Mouse (Mus musculus): ENCODE data around the gene Ppp4r1.

The Ppp4r1 gene

GRCm38 (mm10) chr17:65782551-65783141 lies at the start of gene Ppp4r1:
Ppp4r1 (plus strand) TSS chr17:65782573.
- in situ Hi-C loops (cut with MboI, MseI): no loop called here

DNA sequence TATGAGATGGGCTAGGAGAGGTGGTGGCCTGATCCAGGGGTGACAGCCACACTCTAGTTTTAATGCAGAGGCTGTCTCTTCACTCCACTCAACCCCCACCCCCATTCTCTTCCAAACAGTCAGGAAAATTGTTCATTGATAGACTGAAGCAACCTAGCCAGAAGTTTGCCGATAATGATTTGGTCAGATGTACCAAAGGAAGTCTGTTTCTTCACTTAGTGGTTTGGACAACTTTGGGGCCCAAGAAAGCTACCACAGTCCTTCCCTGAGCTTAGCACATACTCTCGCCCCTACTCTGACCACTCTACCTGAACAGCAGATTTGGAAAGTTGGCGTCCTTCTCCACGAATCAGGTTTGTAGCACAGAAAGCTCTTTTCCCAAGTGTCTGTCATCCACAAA lies 49.7 kb upstream of the Ppp4r1 start:
- in situ Hi-C loops (cut with MboI, MseI): no loop called here

- in situ Hi-C loops (cut with MboI, MseI): no loop called here
These were observed 47.3 kb upstream of the Ppp4r1 start for GRCm38 (mm10) chr17:65735088-65735487.

DNA sequence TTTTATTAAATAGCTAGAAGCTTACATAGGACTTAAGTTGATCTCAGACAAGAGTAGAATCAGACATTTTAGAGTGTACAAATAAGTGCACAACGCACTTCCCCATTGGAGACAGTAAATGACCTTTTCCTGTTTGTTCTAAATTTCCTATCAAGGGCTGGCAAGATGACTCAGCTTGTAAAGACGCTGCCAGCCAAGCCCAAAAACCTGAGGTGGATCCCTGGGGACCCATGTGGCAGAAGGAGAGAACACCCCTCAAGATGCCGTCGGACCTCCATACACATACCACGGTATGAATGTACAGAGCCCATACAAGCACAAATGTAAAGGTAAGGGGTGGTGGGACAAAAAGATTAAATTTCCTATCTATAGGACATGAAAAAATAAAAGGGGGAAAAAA lies 45.2 kb upstream of the Ppp4r1 start:
- in situ Hi-C loops (cut with MboI, MseI): no loop called here

DNA sequence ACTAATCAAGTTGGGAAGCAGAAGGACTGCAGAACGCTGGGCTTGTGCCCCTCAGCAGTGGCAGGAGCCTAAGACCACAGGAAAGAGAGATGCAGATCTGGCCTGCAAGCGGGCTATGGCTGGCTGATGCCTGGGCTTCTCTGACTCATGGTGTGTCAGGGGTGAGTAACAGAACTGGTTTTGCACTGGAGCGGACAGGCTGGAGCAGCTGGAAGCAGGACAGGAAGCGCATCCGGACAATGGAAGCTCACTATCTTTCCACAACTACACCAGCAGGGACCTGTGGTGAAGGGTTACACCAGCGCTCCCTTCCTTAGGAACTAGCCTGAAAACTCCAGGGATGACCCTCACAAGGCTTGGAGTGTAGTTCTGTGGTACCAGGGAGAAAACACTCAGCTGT lies 44.8 kb upstream of the Ppp4r1 start:
- in situ Hi-C loops (cut with MboI, MseI): no loop called here

- in situ Hi-C loops (cut with MboI, MseI): no loop called here
These were observed 42.3 kb upstream of the Ppp4r1 start for GRCm38 (mm10) chr17:65739874-65740725.

- in situ Hi-C loops (cut with MboI, MseI): no loop called here
These were observed 40.8 kb upstream of the Ppp4r1 start for GRCm38 (mm10) chr17:65741565-65741964.

DNA sequence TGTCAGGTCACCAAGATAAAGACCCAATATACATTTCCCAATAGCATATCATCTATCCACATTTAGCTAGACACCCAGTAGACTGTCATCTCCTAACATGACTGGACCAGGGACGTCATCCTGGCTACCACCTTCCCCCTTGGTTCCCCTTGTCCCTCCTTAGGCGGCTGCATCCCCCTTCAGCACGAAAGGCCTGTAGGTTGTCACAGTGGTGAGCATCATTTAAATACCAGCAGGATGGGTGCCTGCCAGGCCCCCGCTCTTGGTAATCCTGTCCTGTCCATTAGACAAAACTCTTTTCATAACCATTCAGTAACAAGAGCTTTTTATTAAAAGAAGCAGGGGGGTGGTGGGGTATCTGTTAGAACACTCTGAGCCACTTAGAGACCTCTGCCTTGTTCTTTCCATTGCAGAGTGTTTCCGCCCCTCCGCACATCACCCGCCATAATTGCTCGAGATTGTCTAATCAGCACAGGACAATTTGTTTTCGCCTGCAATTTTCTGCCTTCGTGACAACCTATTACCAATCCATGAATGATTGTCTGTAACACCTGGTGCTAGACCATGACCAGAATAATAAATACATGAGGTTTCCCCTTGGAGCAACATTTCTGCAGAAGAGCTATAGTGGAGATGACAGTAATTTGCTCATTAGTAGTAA lies 40.0 kb upstream of the Ppp4r1 start:
- in situ Hi-C loops (cut with MboI, MseI): no loop called here

GRCm38 (mm10) chr17:65742969-65743368 lies 39.4 kb upstream of the Ppp4r1 start:
- in situ Hi-C loops (cut with MboI, MseI): no loop called here

- in situ Hi-C loops (cut with MboI, MseI): no loop called here
These were observed 38.6 kb upstream of the Ppp4r1 start for GRCm38 (mm10) chr17:65743664-65744330.

DNA sequence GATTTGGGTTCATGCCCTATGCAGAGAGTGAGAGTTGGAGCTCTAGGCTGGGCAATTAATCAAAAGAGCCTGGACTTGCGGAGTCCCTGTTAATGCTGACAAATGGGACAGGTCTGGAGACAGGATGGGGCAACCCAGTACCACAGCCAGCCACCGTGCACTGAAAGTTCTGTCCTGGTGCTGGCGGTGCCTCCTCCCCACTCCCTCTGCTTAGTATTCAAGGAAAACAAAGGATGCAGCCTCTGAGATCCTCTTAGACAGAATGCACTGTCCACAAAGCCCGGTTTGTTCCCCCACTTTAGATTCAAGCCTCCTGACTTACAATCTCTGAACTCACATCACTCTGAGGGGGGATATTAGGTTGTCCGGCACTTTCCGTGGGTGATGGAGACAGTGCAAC lies 36.1 kb upstream of the Ppp4r1 start:
- in situ Hi-C loops (cut with MboI, MseI): no loop called here

DNA sequence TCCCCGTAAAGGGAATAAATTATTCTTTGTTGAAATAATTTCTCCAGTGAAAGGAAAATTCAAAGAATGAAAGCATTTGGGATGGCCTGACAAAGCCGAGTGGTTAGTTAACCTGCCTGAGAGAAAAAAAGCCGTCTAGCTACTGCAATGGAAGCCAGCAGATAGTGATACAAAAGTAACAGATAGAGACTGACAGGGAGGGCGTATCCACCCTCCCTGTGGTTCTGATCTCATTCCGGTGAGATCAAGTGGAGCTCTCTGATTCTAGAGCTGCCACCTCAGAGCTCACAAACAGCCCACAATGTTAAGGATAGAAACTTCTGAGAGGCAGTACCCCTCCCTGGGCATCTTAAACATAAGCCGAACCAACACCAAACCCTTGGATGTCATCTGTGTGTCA lies 33.4 kb upstream of the Ppp4r1 start:
- in situ Hi-C loops (cut with MboI, MseI): no loop called here

GRCm38 (mm10) chr17:65749803-65750202 lies 32.6 kb upstream of the Ppp4r1 start:
- in situ Hi-C loops (cut with MboI, MseI): no loop called here

DNA sequence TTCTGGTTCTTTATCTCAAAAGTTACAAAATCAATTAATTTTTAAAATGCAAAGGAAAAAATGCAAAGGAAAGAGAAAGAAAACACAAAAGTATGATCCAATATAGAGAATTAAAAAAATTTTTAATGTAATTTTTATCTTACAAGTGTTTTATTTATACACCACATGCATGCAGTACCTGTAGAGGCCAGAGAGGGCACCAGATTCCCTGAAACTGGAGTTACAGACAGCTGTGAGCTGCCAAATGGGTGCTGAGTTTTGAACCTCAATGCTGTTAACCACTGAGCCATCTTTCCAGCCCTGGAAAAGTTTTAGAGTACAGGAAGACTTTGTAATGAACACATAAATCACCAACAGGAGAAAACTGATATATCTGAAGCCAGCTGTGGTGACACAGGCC lies 32.1 kb upstream of the Ppp4r1 start:
- in situ Hi-C loops (cut with MboI, MseI): no loop called here

DNA sequence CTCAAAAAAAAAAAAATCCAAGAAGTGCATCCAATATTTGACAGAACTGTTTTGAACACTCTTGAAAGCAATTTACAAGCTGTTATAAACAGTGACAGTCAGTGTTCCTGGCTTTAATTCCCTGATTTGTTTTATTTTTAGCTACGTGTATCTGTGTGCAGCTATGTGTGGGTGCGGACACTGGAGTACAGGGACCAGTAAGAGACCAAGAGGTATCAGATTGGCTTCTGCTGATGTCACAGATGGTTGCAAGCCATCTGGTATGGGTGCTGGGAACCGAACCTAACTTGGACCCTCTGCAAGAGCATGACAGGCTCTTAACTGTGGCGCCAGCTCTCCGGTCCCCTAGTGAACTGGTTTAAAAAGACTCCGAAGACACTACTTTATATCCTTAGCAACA lies 29.2 kb upstream of the Ppp4r1 start:
- in situ Hi-C loops (cut with MboI, MseI): no loop called here

GRCm38 (mm10) chr17:65755857-65756256 lies 26.5 kb upstream of the Ppp4r1 start:
- in situ Hi-C loops (cut with MboI, MseI): no loop called here

GRCm38 (mm10) chr17:65757150-65757549 lies 25.2 kb upstream of the Ppp4r1 start:
- in situ Hi-C loops (cut with MboI, MseI): no loop called here

DNA sequence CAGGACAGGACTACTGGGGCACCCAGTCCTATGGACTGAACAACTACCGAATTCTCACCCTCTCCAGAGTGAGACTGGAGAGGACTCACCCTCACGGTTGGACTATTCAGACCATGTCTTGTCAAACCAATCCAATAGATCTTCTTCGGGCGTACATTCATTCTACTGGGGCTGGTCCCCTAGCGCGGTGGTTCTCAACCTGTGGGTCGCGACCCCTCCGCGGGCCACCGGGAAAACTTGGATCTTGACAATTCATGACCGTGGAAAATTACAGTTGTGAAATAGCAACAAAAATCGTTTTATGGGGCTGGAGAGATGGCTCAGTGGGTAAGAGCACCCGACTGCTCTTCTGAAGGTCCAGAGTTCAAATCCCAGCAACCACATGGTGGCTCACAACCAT lies 19.2 kb upstream of the Ppp4r1 start:
- in situ Hi-C loops (cut with MboI, MseI): no loop called here

DNA sequence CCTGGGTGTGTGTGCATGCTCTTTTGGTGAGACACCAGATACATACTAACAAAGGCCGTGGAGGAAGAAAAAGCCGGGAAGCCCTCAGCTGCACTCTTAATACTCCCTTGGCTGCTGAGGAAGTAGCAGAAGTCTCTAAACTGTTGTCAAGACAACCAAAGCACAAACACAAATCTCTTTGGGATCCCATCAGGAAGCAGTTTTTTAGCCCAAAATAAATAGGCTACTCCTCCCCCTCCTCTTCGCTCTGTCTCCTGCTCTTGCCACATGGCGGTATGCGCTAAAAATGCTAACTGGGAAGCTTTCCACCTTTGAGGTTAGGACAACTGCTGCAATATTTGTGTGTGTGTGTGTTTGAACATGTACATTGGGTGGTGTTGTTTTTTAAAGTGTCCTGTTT lies 13.9 kb upstream of the Ppp4r1 start:
- in situ Hi-C loops (cut with MboI, MseI): no loop called here

GRCm38 (mm10) chr17:65770982-65771915 lies 11.1 kb upstream of the Ppp4r1 start:
- in situ Hi-C loops (cut with MboI, MseI): loop anchor here (10.0 kb wide), 1 partner anchor 156 kb away; the partner anchor contains the start of gene Vapa
